Mouse (Mus musculus): Measurements from ENCODE around the gene Gpa33. TPM values are rescaled to one million over a fixed set of nuclear protein-coding genes. Genes with fewer than 3 reads are reported as not detected.

Gpa33 gene
- total RNA-seq, 2 experiments from 2014 or later = not detected

GRCm38 (mm10) chr1:166165159-166165558 lies 35.1 kb downstream of the Gpa33 start:
- DNase-seq = no peak

GRCm38 (mm10) chr1:166167405-166167804 lies 37.4 kb downstream of the Gpa33 start:
- DNase-seq = no peak

- no peak for DNase-seq
Measured at GRCm38 (mm10) chr1:166168017-166168416, 38.0 kb downstream of the Gpa33 start.

- no peak for DNase-seq
Measured at GRCm38 (mm10) chr1:166169713-166170112, 39.7 kb downstream of the Gpa33 start.

- DNase-seq = no peak
Measured at GRCm38 (mm10) chr1:166170852-166171251, 40.8 kb downstream of the Gpa33 start.

GRCm38 (mm10) chr1:166172992-166173391 lies 43.0 kb downstream of the Gpa33 start:
- DNase-seq = no peak

- DNase-seq = no peak
Measured at GRCm38 (mm10) chr1:166173621-166174020, 43.6 kb downstream of the Gpa33 start.

GRCm38 (mm10) chr1:166181510-166181909 lies 51.5 kb downstream of the Gpa33 start:
- DNase-seq = no peak

- no peak for DNase-seq
Measured at GRCm38 (mm10) chr1:166182952-166183627, 53.1 kb downstream of the Gpa33 start.

- DNase-seq = no peak
Measured at GRCm38 (mm10) chr1:166184391-166185229, 54.6 kb downstream of the Gpa33 start.

GRCm38 (mm10) chr1:166185357-166185756 lies 55.3 kb downstream of the Gpa33 start:
- DNase-seq = no peak

GRCm38 (mm10) chr1:166189821-166190220 lies 59.8 kb downstream of the Gpa33 start:
- DNase-seq = no peak

- no peak for DNase-seq
Measured at GRCm38 (mm10) chr1:166204171-166204570, 74.1 kb downstream of the Gpa33 start.

- no peak for DNase-seq
Measured at GRCm38 (mm10) chr1:166205159-166205558, 75.1 kb downstream of the Gpa33 start.

GRCm38 (mm10) chr1:166209371-166209770 lies 79.3 kb downstream of the Gpa33 start:
- no peak for DNase-seq

- DNase-seq = no peak
Measured at GRCm38 (mm10) chr1:166214181-166214580, 84.1 kb downstream of the Gpa33 start.

Other genes starting within 250 kb of the Gpa33 start
- gene Pou2f1, start 127.6 kb upstream of the Gpa33 start, total RNA-seq (2021) = 10 to 100 TPM in 1 of 2 experiments, 1 to 10 TPM in 1; 9.6 to 11.4 TPM
- gene Dusp27, start 2.3 kb upstream of the Gpa33 start, total RNA-seq (2021) = 100 to 1,000 TPM; 120 to 123 TPM
- gene Mael, start 108.5 kb downstream of the Gpa33 start, total RNA-seq (2021) = not detected
- gene Ildr2, start 123.9 kb downstream of the Gpa33 start, total RNA-seq (2021) = 1 to 10 TPM; 2.6 to 3.4 TPM
- gene Tada1, start 248.9 kb downstream of the Gpa33 start, total RNA-seq (2021) = 10 to 100 TPM in 1 of 2 experiments, 1 to 10 TPM in 1; 9.5 to 13.6 TPM

Measured in gastrocnemius, postnatal 10 days (tissue).